Mouse (Mus musculus) spleen, adult 12 weeks (tissue): Measurements from ENCODE around the gene Cass4.

ENCODE experiments used
- DNase-seq: peaks from one replicate; pipeline ENCODE4 v3.0.0; 2022; ENCODE audit warnings: low spot score

Gene Cass4

DNA sequence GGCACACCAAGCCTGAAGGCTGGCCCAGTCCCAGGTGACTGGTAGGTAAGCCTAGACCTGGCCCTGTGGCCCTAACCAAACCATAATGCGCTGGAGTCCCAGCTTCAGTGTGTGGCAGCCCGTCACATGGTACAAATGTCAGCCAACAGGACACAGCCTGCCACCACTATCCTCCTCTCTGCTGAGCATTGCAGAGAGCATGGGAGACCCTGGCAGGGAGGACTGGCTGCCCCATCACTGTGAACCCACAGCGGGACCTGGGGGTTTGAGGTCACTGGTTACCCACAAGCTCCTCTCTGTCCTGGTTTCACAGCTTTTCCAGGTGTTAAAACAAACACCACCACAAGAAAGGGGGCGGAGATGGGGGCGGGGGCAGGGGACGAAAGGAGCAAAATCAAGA, 3.3 kb upstream of the Cass4 start:
- no peak for DNase-seq

DNA sequence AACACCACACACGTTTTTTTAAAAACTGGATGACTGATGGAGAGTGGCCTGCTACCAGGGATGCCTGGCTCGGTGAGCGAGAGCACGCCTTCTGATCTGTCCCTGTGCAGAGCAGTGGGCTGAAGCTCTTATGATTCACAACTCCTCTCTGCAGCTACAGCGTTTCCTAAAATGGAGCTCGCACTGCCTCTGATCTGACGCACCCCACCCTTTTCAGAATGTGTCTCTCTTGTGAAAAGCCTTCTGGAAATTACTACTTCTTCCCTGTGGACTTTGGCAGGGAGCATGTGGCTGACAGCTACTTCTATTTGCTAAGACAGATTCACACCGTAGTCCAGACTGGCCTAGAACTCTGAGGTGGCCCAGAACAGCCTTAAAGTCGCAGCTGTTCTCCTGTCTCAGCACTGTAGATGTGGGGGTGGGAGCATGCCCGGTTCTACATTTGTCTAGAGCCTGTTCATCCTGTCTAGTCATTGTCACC, 1.5 kb upstream of the Cass4 start:
- DNase-seq: no peak

DNA sequence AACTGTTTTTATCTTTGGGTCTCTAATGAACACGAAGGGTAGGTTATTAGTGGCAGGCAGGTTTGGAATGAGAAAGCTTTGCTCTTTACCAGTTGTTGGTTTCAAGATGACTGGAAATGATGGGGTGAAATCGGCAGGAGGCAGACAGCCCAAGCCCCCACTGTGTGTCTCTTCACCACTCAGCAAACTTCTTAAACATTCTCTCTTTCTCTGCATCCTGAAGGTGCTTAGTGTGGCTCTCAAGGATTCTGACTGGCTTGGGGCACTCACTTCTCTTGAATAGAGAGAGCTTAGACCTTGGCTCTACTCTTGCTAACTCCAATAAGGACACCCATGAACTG, 428 bp downstream of the Cass4 start:
- DNase-seq: no peak

- no peak for DNase-seq
Measured at GRCm38 (mm10) chr2:172394671-172395070, 1.1 kb downstream of the Cass4 start.

GRCm38 (mm10) chr2:172395961-172396360, 2.4 kb downstream of the Cass4 start:
- DNase-seq: no peak

GRCm38 (mm10) chr2:172399901-172400300, 6.3 kb downstream of the Cass4 start:
- peak; percentile 38 for DNase-seq

DNA sequence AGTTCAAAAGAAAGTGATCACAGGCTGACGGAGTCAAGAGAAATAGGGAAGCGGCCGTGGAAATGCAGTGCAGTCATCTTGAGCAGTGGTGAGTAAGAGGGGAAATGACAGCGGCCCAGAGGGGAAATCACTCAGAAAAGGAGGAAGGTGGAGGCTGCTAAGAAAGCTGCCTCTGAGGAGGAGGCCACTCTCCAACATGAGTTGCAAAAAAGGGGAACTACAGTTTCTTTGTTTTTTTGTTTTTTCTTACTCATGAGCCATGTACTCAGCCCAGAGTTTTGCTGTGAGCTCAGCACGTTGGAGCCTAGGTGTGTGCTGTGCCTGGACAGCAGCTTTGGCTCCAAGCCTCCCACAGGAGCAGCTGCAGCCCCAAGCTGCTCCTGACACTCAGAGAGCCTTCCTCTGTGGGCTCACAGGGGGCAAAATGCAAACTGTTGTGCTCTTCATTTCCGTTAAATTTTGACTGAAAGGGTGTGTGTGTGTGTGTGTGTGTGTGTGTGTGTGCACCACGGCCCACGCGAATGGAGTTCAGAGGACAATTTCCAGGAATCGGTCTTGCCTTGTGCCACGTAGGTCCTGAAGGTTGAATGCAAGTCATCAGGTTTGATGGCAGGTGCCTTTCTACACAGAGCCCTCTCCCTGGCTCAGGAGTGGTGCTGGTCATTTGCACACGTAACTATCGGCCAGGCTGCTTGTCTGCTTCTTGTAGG, 7.7 kb downstream of the Cass4 start:
- peak; percentile 39 for DNase-seq

- DNase-seq: no peak
Measured at GRCm38 (mm10) chr2:172404239-172404638, 10.6 kb downstream of the Cass4 start.

DNA sequence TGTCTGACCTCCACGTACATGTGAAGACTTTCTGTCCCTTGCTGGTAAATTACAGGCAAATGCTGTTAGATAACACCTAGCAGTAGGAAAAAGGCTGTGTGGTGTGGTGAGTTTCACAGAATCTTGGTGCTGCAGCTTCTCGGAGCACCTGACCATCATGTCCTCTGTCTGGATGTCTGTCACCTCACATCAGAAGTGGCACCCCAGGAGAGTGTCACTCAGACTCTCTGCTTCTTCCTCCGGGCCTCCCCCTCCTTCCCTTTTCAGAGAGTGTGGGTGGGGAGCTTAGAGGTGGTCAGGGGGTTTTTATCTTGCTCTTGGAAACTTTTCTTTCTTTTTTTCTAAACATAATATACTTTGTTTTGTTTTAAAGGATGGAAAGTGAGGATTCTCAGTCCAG, 11.4 kb downstream of the Cass4 start:
- DNase-seq: no peak

GRCm38 (mm10) chr2:172406173-172406572, 12.6 kb downstream of the Cass4 start:
- DNase-seq: no peak

- no peak for DNase-seq
Measured at GRCm38 (mm10) chr2:172407499-172407898, 13.9 kb downstream of the Cass4 start.

GRCm38 (mm10) chr2:172410686-172411085, 17.1 kb downstream of the Cass4 start:
- no peak for DNase-seq

- DNase-seq: no peak
Measured at GRCm38 (mm10) chr2:172411091-172411490, 17.5 kb downstream of the Cass4 start.

GRCm38 (mm10) chr2:172412454-172412853, 18.9 kb downstream of the Cass4 start:
- no peak for DNase-seq

- DNase-seq: no peak
Measured at GRCm38 (mm10) chr2:172413273-172413672, 19.7 kb downstream of the Cass4 start.

DNA sequence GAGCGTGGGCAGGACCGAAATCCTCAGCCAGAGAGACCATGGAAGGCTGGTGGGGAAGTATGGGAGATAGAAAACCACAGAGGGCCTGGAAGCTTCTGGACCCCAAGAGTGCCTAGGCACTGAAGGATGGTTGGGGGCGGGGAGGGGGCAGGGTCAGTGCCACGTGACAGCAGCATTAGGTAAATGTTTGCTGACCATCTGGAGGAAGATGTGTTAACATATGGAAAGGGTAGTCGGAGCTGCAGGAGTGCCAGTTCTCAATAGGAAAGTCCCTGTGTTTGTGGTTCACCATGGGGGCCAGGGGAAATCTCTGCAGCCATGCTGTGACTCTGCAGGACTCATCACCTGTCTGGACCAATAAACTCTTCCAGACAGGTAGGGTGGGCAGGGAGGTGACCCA, 20.3 kb downstream of the Cass4 start:
- DNase-seq: no peak

- no peak for DNase-seq
Measured at GRCm38 (mm10) chr2:172416218-172416617, 22.6 kb downstream of the Cass4 start.

- DNase-seq: no peak
Measured at GRCm38 (mm10) chr2:172416876-172417275, 23.3 kb downstream of the Cass4 start.

- DNase-seq: no peak
Measured at GRCm38 (mm10) chr2:172418208-172418607, 24.6 kb downstream of the Cass4 start.

- no peak for DNase-seq
Measured at GRCm38 (mm10) chr2:172430609-172431008, 37.0 kb downstream of the Cass4 start.

DNA sequence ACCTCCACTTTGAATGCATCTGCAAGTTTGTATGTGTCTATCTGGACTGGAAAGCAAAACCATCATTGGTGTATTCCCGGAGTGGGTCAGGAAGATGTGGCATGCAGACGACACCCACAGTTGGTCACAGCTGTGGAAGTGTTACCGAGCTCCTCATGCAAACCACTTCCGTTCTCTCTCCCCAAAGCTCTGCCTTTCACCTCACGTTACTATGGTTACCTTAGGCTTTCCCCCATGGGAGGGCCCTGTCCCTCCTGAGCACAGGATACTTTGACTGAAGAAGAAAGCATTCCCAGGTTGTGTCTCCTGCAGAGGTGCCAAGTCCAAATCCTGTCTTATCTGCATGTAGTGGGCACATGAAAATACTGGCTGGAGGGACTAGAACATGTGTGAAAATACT, 40.2 kb downstream of the Cass4 start:
- DNase-seq: peak; percentile 23

DNA sequence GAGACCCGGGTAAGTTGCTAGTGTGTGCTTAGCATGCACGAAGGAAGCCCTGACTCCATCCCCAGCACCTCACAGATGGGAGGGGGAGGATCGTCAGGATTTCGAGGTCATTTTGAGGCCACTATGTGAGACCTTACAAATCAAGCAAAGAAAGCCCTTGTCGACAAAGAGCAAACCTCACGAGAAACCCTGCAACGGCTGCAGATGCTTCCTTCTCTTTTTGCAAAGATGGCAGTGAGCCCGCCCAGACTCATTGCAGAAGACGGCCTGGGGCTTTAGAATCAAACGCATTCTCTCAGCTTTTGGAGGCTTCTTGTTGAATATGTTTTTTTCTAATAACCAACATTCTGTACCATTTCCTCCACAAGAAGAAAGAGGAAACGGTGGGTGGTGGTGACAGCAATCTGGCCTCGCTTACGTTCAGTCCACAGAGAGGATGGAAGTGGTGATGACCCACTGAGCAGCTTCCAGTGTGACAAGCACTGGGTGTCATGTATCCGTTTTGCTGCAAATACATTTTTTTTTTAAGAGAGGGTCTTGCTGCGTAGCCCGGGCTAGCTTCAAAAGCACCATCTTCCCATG, 43.9 kb downstream of the Cass4 start:
- DNase-seq: no peak

GRCm38 (mm10) chr2:172439843-172440639, 46.4 kb downstream of the Cass4 start, which contains the start of gene Rtf2:
Gene Rtf2, plus strand, starts transcription at chr2:172440556.
- peak; percentile 97 for DNase-seq
